Mouse (Mus musculus) testis, adult 2 months (tissue): ENCODE measurements around the gene Pin4.

Experiments
- CTCF ChIP-seq: fragments of 200-500 bp; IDR thresholded peaks from 2 replicates; pipeline ENCODE4 v1.5.1; 2012; ENCODE audit warnings: low read depth, mild to moderate bottlenecking, inconsistent platforms, low read length, moderate library complexity; ENCODE audit not compliant: control insufficient read depth, insufficient read depth, insufficient replicate concordance
- POLR2A ChIP-seq: fragments of 200-500 bp; IDR thresholded peaks from 2 replicates; pipeline ENCODE4 v1.6.1; 2012; ENCODE audit warnings: low read depth, mild to moderate bottlenecking, inconsistent platforms, low read length, moderate library complexity; ENCODE audit not compliant: control insufficient read depth

DNA sequence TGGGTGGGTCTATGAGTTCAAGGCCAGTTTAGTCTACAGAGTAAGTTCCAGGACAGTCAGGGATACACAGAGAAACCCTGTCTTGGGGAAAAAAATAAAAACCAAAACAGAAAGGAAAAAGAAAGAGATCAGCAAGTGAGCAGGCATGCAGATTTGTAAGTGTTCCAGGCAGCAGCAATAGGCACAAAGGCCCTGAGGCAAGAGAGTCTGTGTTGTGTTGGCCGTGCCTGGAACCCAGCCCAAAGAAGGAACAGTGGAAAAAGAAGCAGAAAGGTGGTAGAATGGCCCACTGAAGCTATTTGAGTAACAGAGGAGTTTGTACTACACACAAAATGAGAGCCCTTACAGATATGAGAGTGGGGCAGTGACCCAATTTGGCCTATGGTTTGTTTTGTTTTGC lies 50.5 kb downstream of the Pin4 start:
- TF ChIP-seq CTCF (no peak), POLR2A (no peak)
